Mouse (Mus musculus): ENCODE data around the gene Dgke. TPM values are rescaled to one million over a fixed set of nuclear protein-coding genes. Genes with fewer than 3 reads are reported as not detected.
A peak's percentile ranks its signal among the peaks of the same experiment; 100 is the strongest.
"Not testable (repeated sequence)": the region's sequence is repeated elsewhere in the genome, so short reads cannot be mapped to it uniquely, and the experiment has no call there.

Gene Dgke
- total RNA-seq, 2 experiments from 2014 or later = 49.5 to 49.7 TPM

DNA sequence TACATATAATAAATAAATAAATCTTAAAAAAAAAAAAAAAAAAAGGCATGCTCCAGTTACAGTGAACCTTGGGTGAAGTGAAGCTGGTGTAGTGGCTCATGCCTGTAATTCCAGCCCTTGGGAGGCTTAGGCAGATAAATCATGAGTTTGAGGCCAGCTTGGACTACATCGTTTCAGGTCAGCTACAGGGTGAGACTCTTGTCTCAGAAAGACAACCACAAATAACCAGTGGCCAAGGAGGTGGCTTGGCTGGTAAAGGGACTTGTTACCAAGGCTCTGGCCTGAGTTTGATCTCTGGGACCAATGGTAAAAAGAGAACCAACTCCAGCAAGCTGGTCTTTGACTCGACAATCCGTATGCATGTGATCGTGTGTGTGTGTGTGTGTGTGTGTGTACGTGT, 64.6 kb downstream of the Dgke start:
- H3K27ac ChIP-seq = no peak overlapping the region
- TF ChIP-seq CTCF (conservative IDR thresholded peaks at IDR 0.05) = no peak
- no peak for DNase-seq (ENCODE audit: low spot score in 2 of 2)
- H3K4me3 ChIP-seq = no peak overlapping the region; the same call in 1 of the 2 replicates

DNA sequence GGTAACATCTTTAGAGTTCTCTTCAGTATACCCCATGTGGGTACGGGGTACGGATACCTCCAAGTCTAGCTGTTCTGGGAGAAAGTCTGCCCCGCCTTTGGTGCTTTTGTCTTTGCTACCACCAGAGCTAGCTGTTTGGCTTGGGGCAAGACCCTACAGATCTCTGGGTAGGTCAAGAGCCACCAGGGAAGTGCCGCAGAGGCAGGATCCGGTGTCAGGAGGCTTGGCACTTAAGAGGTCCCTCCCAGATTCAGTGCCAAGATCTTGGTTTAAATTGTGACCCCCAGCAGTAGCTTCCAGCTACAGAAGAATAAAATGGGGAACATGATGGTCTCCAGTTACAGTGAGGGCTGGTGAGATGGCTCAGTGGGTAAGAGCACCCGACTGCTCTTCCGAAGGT, 65.1 kb downstream of the Dgke start:
- no peak for DNase-seq (ENCODE audit: low spot score in 2 of 2)
- Histone ChIP-seq H3K27ac (no peak overlapping the region), H3K4me3 (no peak overlapping the region; the same call in 1 of the 2 replicates)
- no peak for TF ChIP-seq CTCF (conservative IDR thresholded peaks at IDR 0.05)

DNA sequence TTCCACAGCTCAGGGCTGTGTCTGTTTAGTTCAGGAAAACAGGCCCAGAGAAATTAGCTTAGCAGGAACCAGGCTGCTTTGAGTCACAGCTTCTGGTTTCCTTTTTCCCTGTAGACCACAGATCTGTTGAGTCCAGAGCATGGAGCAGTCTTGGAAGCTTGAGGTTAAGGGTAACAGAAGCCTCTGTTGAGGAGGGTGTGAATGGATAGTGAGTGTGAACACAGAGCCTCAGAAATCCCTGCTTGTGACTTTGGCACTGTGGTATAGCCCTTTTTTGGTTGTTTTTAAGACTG, 66.2 kb downstream of the Dgke start:
- Histone ChIP-seq H3K4me3 (peak overlapping the region; percentile 50), H3K27ac (no peak overlapping the region; the same call in 1 of the 2 replicates)
- TF ChIP-seq CTCF (conservative IDR thresholded peaks at IDR 0.05) = no peak
- DNase-seq (ENCODE audit: low spot score in 2 of 2) = no peak

DNA sequence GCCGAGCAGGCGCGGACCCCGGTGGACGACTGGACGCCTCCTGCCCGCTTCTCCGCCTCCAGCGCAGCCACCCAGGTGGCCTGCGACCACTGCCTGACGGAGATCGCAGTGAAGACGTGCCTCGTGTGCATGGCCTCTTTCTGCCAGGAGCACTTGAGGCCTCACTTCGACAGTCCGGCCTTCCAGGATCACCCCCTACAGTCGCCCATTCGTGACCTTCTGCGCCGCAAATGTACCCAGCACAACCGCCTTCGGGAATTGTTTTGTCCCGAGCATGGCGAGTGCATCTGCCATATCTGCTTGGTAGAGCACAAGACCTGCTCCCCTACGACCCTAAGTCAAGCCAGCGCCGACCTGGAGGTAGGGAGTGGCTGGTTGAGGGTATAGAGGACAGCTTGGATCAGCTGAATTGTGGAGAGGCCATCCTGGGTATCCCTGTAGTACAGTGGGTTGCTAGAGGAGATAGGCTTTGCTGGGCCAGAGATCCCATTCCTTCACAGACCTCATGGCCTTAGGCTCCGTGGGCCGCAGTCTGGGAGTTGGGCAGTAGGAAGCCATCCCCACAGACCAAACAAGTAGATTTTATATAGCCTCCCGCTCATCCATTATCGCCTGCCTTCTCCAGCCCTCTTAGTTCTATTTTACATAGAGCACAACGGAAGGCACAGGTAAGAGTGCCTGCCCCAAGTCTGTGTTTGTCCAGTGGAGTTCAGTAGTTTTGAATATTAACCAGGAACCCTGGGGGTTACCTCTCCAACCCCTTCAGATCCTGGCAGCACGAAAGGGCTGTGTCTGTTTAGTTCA, 66.7 kb downstream of the Dgke start:
- Histone ChIP-seq H3K4me3 (peak overlapping the region; percentile 50), H3K27ac (peak overlapping the region; percentile 58)
- no peak for DNase-seq (ENCODE audit: low spot score in 2 of 2)
- no peak for TF ChIP-seq CTCF (conservative IDR thresholded peaks at IDR 0.05)

DNA sequence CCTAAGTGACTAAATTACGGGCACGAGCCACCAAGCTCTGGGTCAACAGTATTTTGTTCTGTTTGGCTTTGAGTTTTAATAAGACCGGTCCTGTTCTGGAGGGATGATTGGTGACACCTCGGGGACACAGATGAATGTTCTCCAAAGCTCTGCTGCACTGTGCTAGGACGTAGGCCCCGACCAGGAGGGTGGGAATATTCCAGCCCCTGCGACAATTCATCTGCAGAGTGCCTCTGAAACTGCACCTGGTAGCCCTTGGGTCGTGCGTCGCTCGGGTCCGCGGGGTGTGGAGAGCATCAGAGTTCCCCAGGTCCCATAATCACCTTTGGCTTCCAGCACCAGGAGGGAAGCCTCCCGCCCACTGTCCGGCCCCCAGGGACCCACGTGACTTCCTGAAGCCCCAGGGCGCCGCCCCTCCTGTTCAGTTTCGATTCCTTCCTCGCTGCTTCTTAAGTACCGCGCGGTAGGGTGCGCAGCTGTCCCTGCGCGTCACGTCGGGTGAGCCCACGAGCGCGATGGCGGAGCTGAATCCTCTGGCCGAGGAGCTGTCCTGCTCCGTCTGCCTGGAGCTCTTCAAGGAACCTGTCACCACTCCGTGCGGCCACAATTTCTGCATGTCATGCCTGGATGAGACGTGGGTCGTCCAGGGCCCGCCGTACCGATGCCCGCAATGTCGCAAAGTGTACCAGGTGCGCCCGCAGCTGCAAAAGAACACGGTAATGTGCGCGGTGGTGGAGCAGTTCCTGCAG, 67.5 kb downstream of the Dgke start, which contains the start of gene Trim25:
TSS of gene Trim25 (plus strand) at position 403 of the 749 bp plus-strand sequence.
- peak; percentile 47 to 53 for DNase-seq (ENCODE audit: low spot score in 2 of 2)
- Histone ChIP-seq H3K27ac (peak within 1 kb of the TSS; percentile 58), H3K4me3 (peak within 1 kb of the TSS; percentile 50)
- TF ChIP-seq CTCF (conservative IDR thresholded peaks at IDR 0.05) = no peak

DNA sequence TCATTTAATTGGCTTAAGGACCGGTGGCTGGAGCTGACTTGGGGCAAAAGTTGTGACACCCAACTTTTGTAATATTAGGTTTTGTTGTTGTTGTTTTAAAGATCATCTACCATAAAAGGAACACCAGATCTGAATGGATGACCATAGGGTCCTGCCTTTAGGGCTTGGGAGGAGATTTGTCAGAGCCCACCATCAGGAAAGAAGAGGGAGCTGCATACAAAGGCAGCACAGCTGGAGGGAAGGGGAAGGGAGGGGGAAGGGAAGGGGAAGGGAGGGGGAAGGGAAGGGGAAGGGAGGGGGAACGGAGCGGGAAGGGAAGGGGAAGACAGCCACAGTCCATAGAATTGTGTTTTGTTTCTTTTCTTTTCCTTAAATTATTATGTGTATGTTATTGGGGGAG, 68.2 kb downstream of the Dgke start:
- no peak for DNase-seq (ENCODE audit: low spot score in 2 of 2)
- Histone ChIP-seq H3K27ac (no peak overlapping the region), H3K4me3 (no peak overlapping the region)
- no peak for TF ChIP-seq CTCF (conservative IDR thresholded peaks at IDR 0.05)

DNA sequence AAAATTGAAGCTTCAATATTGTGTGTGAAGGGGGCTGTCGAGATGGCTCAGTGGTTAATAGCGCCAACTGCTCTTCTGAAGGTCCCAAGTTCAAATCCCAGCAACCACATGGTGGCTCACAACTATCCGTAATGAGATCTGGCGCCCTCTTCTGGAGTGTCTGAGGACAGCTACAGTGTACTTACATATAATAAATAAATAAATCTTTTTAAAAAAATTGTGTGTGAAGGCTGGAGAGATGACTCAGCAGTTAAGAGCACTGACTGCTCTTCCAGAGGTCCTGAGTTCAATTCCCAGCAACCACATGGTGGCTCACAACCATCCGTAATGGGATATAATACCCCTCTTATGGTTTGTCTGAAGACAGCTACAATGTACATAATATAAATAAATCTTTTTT, 69.3 kb downstream of the Dgke start:
- peak; percentile 66 for TF ChIP-seq CTCF (conservative IDR thresholded peaks at IDR 0.05)
- not testable (repeated sequence) for H3K27ac ChIP-seq; DNase-seq (ENCODE audit: low spot score in 2 of 2); H3K4me3 ChIP-seq

DNA sequence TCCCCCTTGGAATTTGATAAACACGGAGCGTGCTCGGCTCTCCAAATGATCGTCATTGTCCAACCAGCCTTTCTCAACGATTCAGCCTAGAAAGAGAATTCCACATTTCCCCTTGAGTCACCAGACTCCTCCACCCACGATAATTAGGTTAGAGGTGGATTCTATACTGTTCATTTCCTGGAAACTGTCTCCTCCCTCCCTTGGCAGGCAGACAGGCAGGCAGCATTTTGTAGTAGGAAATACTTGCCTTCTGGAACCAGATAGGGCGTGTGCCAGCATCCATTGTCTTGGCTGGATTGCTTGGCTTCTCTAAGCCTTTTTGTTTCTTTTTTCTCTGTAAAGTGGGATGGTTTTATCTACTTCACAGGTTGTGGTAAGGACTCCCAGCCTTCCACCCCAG, 70.2 kb downstream of the Dgke start:
- H3K4me3 ChIP-seq = no peak overlapping the region
- no peak overlapping the region for H3K27ac ChIP-seq
- no peak for DNase-seq (ENCODE audit: low spot score in 2 of 2)
- TF ChIP-seq CTCF (conservative IDR thresholded peaks at IDR 0.05) = no peak

DNA sequence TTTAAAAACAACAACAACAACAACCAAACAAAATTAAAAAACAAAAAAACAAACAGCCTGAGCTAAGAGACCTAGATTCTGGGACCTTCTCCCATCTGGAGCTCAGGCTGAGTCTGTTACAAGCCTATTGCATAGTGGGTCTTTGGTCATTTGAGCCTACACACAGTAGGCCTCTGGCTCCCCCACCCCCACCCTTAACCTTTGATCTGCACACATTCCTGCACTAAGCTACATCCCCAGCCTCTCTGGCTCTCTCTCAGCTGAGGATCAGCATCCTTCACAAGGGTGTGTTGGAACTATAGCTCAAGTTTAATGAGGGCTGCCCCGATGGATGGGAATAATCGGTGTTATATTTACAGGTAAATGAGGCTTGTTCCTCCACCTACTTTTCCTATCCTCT, 71.0 kb downstream of the Dgke start:
- DNase-seq (ENCODE audit: low spot score in 2 of 2) = no peak
- TF ChIP-seq CTCF (conservative IDR thresholded peaks at IDR 0.05) = no peak
- Histone ChIP-seq H3K4me3 (no peak overlapping the region), H3K27ac (no peak overlapping the region)

DNA sequence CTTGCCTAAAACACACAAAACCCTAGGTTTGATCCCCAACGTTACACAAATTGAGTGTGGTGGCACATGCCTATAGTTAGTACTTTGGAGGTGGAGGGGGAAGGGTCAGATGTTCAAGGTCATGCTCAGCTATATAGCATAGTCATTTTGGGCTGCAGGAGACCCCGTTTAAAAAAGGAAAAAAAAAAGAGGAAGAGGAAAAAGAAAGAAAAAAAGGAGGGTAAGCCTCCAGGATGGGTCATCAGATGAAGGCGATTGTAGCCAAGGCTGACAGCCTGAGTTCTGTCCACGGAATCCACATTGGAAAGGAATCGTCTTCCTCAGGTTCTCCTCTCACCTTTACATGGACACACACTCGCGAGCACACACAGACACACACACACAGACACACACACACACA, 72.2 kb downstream of the Dgke start:
- TF ChIP-seq CTCF (conservative IDR thresholded peaks at IDR 0.05) = no peak
- H3K27ac ChIP-seq = no peak overlapping the region
- H3K4me3 ChIP-seq = no peak overlapping the region
- no peak for DNase-seq (ENCODE audit: low spot score in 2 of 2)

DNA sequence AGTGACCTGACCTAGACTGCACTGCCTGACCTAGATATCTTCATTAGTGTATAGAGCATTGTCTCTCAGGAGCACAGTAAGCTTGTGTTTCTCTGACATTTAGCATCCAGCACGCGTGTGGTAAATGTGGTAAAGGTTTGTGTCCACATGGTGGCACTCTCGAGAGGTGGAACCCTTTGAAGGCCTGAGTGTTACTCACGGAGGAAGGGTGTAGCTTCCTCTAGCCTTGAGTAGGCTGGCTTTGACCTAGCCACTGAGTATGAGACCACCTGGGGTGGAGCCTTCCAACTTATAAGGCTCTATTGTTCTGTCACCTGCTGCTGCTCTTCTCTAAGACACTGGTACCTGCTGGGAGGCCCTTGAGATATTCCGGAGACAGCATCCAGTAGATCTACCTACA, 73.0 kb downstream of the Dgke start:
- peak in 1 of 2 experiments; percentile 37 for DNase-seq (ENCODE audit: low spot score in 2 of 2)
- TF ChIP-seq CTCF (conservative IDR thresholded peaks at IDR 0.05) = peak; percentile 77
- Histone ChIP-seq H3K4me3 (no peak overlapping the region), H3K27ac (no peak overlapping the region)

DNA sequence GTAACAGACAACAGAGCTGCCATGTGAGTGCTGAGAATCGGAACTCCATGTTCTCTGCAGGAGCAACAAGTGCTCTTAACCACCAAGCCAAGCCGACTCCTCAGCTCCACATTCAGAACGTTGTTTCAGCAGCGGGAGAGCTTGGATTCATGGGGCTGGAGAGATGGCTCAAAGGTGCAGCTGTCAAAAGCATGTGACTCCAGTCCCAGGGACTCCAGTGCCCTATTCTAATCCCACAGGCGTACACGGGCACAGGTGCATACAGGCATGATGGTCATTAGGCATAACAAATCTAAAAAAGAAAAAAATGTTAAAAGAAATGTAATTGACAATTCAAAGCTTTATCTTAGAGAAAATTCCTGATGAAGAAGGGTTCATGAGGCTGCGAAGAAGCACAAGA, 73.5 kb downstream of the Dgke start:
- Histone ChIP-seq H3K27ac (no peak overlapping the region), H3K4me3 (no peak overlapping the region)
- no peak for DNase-seq (ENCODE audit: low spot score in 2 of 2)
- no peak for TF ChIP-seq CTCF (conservative IDR thresholded peaks at IDR 0.05)

DNA sequence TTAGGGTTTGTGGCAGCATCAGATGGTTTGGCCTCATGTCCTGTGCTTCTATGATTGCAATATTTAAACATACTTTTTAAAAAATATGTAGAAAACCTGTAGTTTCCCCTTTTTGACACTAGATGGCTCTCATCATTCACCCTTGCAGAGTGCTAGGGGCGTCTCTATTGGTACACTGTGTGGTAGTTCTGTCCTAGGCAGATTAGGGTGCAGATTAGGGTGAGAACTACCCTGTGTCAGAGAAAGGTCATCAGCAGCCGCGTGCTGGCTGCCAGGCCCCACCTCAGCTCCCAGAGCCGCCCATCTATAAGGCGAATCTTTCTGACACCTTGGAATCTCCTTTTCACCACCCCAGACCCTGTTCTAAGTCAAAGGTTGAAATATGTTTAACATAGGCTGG, 77.1 kb downstream of the Dgke start:
- no peak overlapping the region for H3K27ac ChIP-seq
- no peak for DNase-seq (ENCODE audit: low spot score in 2 of 2)
- TF ChIP-seq CTCF (conservative IDR thresholded peaks at IDR 0.05) = peak; percentile 78
- H3K4me3 ChIP-seq = no peak overlapping the region

DNA sequence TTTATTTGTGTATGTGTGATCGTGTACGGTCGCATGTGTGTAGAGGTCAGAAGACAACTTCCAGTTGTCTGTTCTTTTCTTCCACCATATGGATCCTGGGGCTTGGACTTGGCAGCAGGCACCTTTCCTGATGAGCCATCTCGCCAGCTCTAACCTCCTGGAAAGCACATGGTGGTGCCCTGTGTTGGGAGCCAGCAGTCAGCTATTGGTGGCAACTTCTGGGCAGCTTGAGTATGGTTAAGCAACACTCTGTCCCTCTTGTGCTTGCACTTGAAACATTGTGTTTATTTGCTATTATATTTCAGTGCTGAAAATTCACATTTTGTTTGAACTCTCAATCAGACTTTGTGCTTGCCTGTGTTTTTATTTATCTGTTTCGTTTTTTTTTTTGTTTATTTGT, 77.7 kb downstream of the Dgke start:
- DNase-seq (ENCODE audit: low spot score in 2 of 2) = no peak

More for the DNA sequence above, 77.7 kb downstream of the Dgke start:
- no peak overlapping the region for H3K4me3 ChIP-seq
- no peak overlapping the region for H3K27ac ChIP-seq
- no peak for TF ChIP-seq CTCF (conservative IDR thresholded peaks at IDR 0.05)

Data from layer of hippocampus, adult 2 months (tissue).